Mouse (Mus musculus) brain, embryonic 14.5 days (tissue): Measurements from ENCODE around the gene Hoxb8.

Experiments used
- CTCF ChIP-seq: fragments of 200-500 bp; IDR thresholded peaks from 2 replicates; pipeline ENCODE4 v1.5.1; 2012; ENCODE audit warnings: inconsistent platforms, mild to moderate bottlenecking, moderate library complexity, borderline replicate concordance; ENCODE audit not compliant: insufficient read depth, insufficient read length; ENCODE audit errors: extremely low read depth
- POLR2A ChIP-seq: fragments of 200-500 bp; IDR thresholded peaks from 2 replicates; pipeline ENCODE4 v1.6.1; 2012; ENCODE audit warnings: mild to moderate bottlenecking, inconsistent platforms, borderline replicate concordance; ENCODE audit not compliant: poor library complexity, insufficient read depth, insufficient read length, severe bottlenecking; ENCODE audit errors: extremely low read depth

DNA sequence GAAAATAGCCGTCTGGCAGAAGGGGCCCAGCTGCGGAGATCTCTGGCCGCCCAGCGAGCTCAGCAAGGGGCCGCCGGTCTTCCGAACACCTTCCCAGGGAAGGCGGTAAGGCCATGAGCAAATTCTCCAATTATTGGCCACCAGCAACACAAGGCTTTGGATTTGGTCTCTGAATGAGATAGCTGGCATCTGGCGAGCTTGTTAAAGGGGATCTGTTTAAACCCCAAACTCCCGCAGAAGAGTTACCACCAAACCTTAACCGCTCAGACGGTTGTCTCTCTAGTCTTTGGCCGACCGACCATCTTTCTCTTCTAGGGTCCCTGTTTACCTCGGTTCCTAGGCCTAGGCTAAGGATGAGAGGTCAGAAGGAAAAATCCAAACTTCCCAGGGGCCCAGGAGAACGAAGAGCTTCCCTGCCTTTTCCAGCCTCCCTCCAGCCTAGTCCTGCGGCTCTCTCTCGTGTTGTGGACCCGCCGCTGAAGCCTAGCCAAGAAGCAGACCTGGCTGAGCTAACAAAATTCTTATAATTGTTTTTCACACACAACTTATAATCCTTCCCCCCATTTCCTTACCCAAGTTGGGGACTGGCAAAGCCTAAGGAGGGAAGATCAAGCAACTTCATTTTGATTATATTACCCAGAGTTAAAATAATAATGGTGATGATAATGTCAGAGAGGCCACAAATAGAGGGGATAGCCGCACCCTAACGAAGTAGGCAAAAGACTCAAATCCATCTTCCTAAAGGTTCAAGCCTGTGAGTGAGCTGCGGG lies 20.9 kb downstream of the Hoxb8 start:
- TF ChIP-seq CTCF: no peak
- no peak for TF ChIP-seq POLR2A
